Mouse (Mus musculus) ES-E14 (cell line): Measurements from ENCODE around the gene Klk1b24.
"Not testable (repeated sequence)": the region's sequence is repeated elsewhere in the genome, so short reads cannot be mapped to it uniquely, and the experiment has no call there.

Experiments
- CHD2 ChIP-seq: IDR thresholded peaks from 2 replicates; pipeline ENCODE4 v1.6.1; 2014; ENCODE audit warnings: mild to moderate bottlenecking, low read depth, low read length, inconsistent platforms
- HCFC1 ChIP-seq: IDR thresholded peaks from 2 replicates; pipeline ENCODE4 v1.6.1; 2012; ENCODE audit warnings: low read length, inconsistent platforms, borderline replicate concordance; ENCODE audit not compliant: insufficient read depth
- MAFK ChIP-seq: IDR thresholded peaks from 2 replicates; pipeline ENCODE4 v1.6.1; 2014; ENCODE audit warnings: mild to moderate bottlenecking, low read depth, low read length, inconsistent platforms; ENCODE audit not compliant: insufficient read depth
- ZC3H11A ChIP-seq: IDR thresholded peaks from 2 replicates; pipeline ENCODE4 v1.6.1; 2012; ENCODE audit warnings: low read depth, mild to moderate bottlenecking, inconsistent platforms, low read length, borderline replicate concordance
- ZNF384 ChIP-seq: IDR thresholded peaks from 2 replicates; pipeline ENCODE4 v1.6.1; 2012; ENCODE audit warnings: low read depth, low read length, inconsistent platforms

DNA sequence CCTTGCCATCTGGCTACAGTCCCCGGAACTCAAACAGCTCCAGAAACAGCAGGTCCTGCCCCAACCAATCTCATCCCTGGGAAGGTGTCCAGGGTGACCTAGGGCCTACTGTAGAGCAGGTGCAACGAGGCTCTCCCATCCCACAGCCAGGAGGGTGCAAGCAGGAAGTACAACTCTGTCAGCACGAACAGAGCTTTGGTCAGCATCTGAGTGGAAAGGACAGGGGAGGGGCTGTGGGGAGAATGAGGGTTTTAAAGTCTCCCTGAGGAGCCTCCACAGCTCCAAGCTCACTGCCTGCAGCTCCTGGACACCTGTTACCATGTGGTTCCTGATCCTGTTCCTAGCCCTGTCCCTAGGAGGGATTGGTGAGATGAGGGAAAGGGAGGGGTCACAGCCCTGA lies 19.1 kb downstream of the Klk1b24 start, which contains the start of gene Klk1b4:
- not testable (repeated sequence) for TF ChIP-seq MAFK, CHD2, ZC3H11A, ZNF384, HCFC1
